Mouse (Mus musculus) ES-E14 (cell line): ENCODE measurements around the gene Tfrc. TPM values are rescaled to one million over a fixed set of nuclear protein-coding genes. Genes with fewer than 3 reads are reported as not detected.

Experiments
- DNase-seq: peaks from one replicate; pipeline ENCODE4 v3.0.0-alpha.2; 2013; ENCODE audit warnings: low read depth, low spot score
- H3K27ac ChIP-seq: 2 replicates; pipeline ENCODE4 v1.5.1; 2012; ENCODE audit warnings: low read depth, mild to moderate bottlenecking, low read length, moderate library complexity, mixed read lengths; ENCODE audit not compliant: poor library complexity, insufficient read depth, severe bottlenecking
- H3K36me3 ChIP-seq: 2 replicates; pipeline ENCODE4 v1.6.1; 2012; ENCODE audit warnings: mild to moderate bottlenecking, low read length, moderate library complexity, mixed read lengths; ENCODE audit not compliant: control insufficient read depth, poor library complexity, insufficient read depth, severe bottlenecking
- H3K4me1 ChIP-seq, 2 experiments: fragments of 150-350 bp in 1 of 2; sonication (generic) in 1 of 2; 2 replicates each; pipeline ENCODE4 v1.6.1; 2012; ENCODE audit warnings: low read length in 2 of 2, mild to moderate bottlenecking in 1 of 2, mixed read lengths in 1 of 2; ENCODE audit not compliant: control insufficient read depth in 2 of 2, insufficient read depth in 2 of 2, poor library complexity in 1 of 2
- H3K4me3 ChIP-seq, 2 experiments: fragments of 150-350 bp in 1 of 2; sonication (generic) in 1 of 2; 2 replicates each; pipeline ENCODE4 v1.5.1; 2012; ENCODE audit warnings: low read length in 2 of 2, low read depth in 1 of 2, mild to moderate bottlenecking in 1 of 2, mixed read lengths in 1 of 2; ENCODE audit not compliant: insufficient read depth in 1 of 2, poor library complexity in 1 of 2, severe bottlenecking in 1 of 2
- H3K9ac ChIP-seq: 2 replicates; pipeline ENCODE4 v1.6.1; 2012; ENCODE audit warnings: low read depth, mild to moderate bottlenecking, low read length, mixed read lengths; ENCODE audit not compliant: poor library complexity, insufficient read depth, severe bottlenecking
- H3K9me3 ChIP-seq: fragments of 150-350 bp; sonication (generic); 2 replicates; pipeline ENCODE4 v1.6.1; 2012; ENCODE audit warnings: low read depth, mild to moderate bottlenecking, low read length; ENCODE audit not compliant: control insufficient read depth, insufficient read depth
- CHD2 ChIP-seq: IDR thresholded peaks from 2 replicates; pipeline ENCODE4 v1.6.1; 2014; ENCODE audit warnings: mild to moderate bottlenecking, low read depth, low read length, inconsistent platforms
- HCFC1 ChIP-seq: IDR thresholded peaks from 2 replicates; pipeline ENCODE4 v1.6.1; 2012; ENCODE audit warnings: low read length, inconsistent platforms, borderline replicate concordance; ENCODE audit not compliant: insufficient read depth
- MAFK ChIP-seq: IDR thresholded peaks from 2 replicates; pipeline ENCODE4 v1.6.1; 2014; ENCODE audit warnings: mild to moderate bottlenecking, low read depth, low read length, inconsistent platforms; ENCODE audit not compliant: insufficient read depth
- ZC3H11A ChIP-seq: IDR thresholded peaks from 2 replicates; pipeline ENCODE4 v1.6.1; 2012; ENCODE audit warnings: low read depth, mild to moderate bottlenecking, inconsistent platforms, low read length, borderline replicate concordance
- ZNF384 ChIP-seq: IDR thresholded peaks from 2 replicates; pipeline ENCODE4 v1.6.1; 2012; ENCODE audit warnings: low read depth, low read length, inconsistent platforms
- in situ Hi-C, 2 experiments: fragments of 600-800 bp; cut with MboI; formaldehyde crosslinking; loops; one replicate each; pipeline ENCODE4 v1.15.1; 2025; ENCODE audit warnings: low sequenced_read_pairs in 2 of 2, inconsistent platforms in 1 of 2; ENCODE audit not compliant: unreplicated experiment in 2 of 2
- total RNA-seq: library from RNA; depleted of rRNA; stranded (reverse); fragments of 300-350 nt; gene quantifications from 2 replicates; pipeline ENCODE4 v1.2.3, GENCODE M21; 2012

Tfrc gene
- total RNA-seq, 1 experiment, result 334 TPM

GRCm38 (mm10) chr16:32641440-32642219 lies 32.9 kb downstream of the Tfrc start:
- no peak for TF ChIP-seq HCFC1
- no peak for TF ChIP-seq ZC3H11A
- TF ChIP-seq MAFK, result no peak
- TF ChIP-seq ZNF384, result no peak
- peak overlapping the region; percentile 63; the same call in 1 of the 2 replicates for H3K9ac ChIP-seq
- in situ Hi-C loops, result no loop called here
- DNase-seq, result no peak
- H3K4me3 ChIP-seq, result peak overlapping the region; percentile 23 to 32; a peak in 3 of 4 replicates
- H3K4me1 ChIP-seq, result peaks cover 4 to 28% of the 10 kb centered on the region in 2 experiments; a peak in 1 of 4 replicates
- no peaks in the 10 kb centered on the region for H3K9me3 ChIP-seq
- H3K36me3 ChIP-seq, result no peaks in the 10 kb centered on the region
- H3K27ac ChIP-seq, result no peak overlapping the region

GRCm38 (mm10) chr16:32642280-32642679 lies 33.6 kb downstream of the Tfrc start:
- Histone ChIP-seq H3K4me3 (peak overlapping the region; percentile 11 to 23; a peak in 2 of 4 replicates), H3K27ac (no peak overlapping the region), H3K36me3 (no peaks in the 10 kb centered on the region), H3K9me3 (no peaks in the 10 kb centered on the region), H3K9ac (peak overlapping the region; percentile 63; the same call in 1 of the 2 replicates), H3K4me1 (peaks cover 1 to 24% of the 10 kb centered on the region in 2 experiments; a peak in 1 of 4 replicates)
- in situ Hi-C loops, result no loop called here
- TF ChIP-seq ZC3H11A (no peak), CHD2 (no peak), ZNF384 (no peak), MAFK (no peak), HCFC1 (no peak)
- DNase-seq, result no peak

GRCm38 (mm10) chr16:32643661-32644061 lies 34.9 kb downstream of the Tfrc start, which contains the start of gene Tnk2:
TSS of gene Tnk2 (plus strand) at chr16:32643874.
- no peak for DNase-seq
- no peaks in the 10 kb centered on the region for H3K36me3 ChIP-seq
- no peak for TF ChIP-seq ZC3H11A
- TF ChIP-seq ZNF384, result peak; percentile 93
- peak within 1 kb of the TSS; percentile 59 for H3K27ac ChIP-seq
- peak within 1 kb of the TSS; percentile 69 to 95 for H3K4me3 ChIP-seq
- H3K9me3 ChIP-seq, result no peaks in the 10 kb centered on the region
- in situ Hi-C loops, result no loop called here
- H3K9ac ChIP-seq, result peak within 1 kb of the TSS; percentile 84
- peaks cover 1 to 20% of the 10 kb centered on the region in 2 experiments; a peak in 1 of 4 replicates for H3K4me1 ChIP-seq

GRCm38 (mm10) chr16:32644069-32644800 lies 35.5 kb downstream of the Tfrc start:
- peaks cover 2% of the 10 kb centered on the region; the same call in 1 of the 2 replicates for H3K36me3 ChIP-seq
- in situ Hi-C loops, result no loop called here
- H3K9me3 ChIP-seq, result no peaks in the 10 kb centered on the region
- peak overlapping the region; percentile 84 for H3K9ac ChIP-seq
- TF ChIP-seq ZC3H11A (no peak), HCFC1 (peak; percentile 58; the same call in 1 of the 2 replicates), CHD2 (no peak)
- peaks cover 1 to 18% of the 10 kb centered on the region in 2 experiments; a peak in 1 of 4 replicates for H3K4me1 ChIP-seq
- H3K27ac ChIP-seq, result peak overlapping the region; percentile 59
- peak overlapping the region; percentile 69 to 95 for H3K4me3 ChIP-seq
- DNase-seq, result no peak
